23 mouse cellular contexts compared by ENCODE assay signal in genomic region chr6:29864926-29865325, GRCm38 (mm10).
"Had no signal": no experiment of that assay in that cellular context is flagged by ENCODE, and none has a peak within 500 bp of the region (broad histone marks: within the 10 kb centered on the region; RNA-seq: fewer than 3 reads in every experiment).

No protein-coding gene starts in this region.

- ATAC-seq: forebrain, postnatal 0 days; hindbrain, postnatal 0 days had no signal

- H3K4me3 ChIP-seq: heart, embryonic 10.5 days; heart, embryonic 12.5 days; hindbrain, embryonic 13.5 days; hindbrain, embryonic 15.5 days; kidney, embryonic 15.5 days; limb, embryonic 10.5 days; limb, embryonic 12.5 days had no signal

- H3K4me2 ChIP-seq: heart, embryonic 12.5 days; hindbrain, embryonic 13.5 days; hindbrain, embryonic 15.5 days; kidney, embryonic 15.5 days; limb, embryonic 12.5 days; liver, embryonic 11.5 days had no signal

- H3K9me3 ChIP-seq: heart, embryonic 10.5 days; heart, embryonic 12.5 days; hindbrain, embryonic 13.5 days; hindbrain, embryonic 15.5 days; kidney, embryonic 15.5 days; limb, embryonic 10.5 days had no signal

- H3K27me3 ChIP-seq: heart, embryonic 12.5 days; hindbrain, embryonic 13.5 days; hindbrain, embryonic 15.5 days; kidney, embryonic 15.5 days; limb, embryonic 12.5 days had no signal

- H3K27ac ChIP-seq: heart, embryonic 10.5 days; hindbrain, embryonic 13.5 days; hindbrain, embryonic 15.5 days; hindbrain, postnatal 0 days; kidney, embryonic 15.5 days; kidney, postnatal 0 days; limb, embryonic 10.5 days; limb, embryonic 12.5 days; liver, embryonic 14.5 days had no signal

- H3K9ac ChIP-seq: forebrain, postnatal 0 days; heart, embryonic 12.5 days; hindbrain, embryonic 13.5 days; hindbrain, embryonic 15.5 days; kidney, embryonic 15.5 days; limb, embryonic 12.5 days; liver, embryonic 14.5 days had no signal

- DNase-seq: forebrain, postnatal 0 days; gastrocnemius, postnatal 14 days; gastrocnemius, postnatal 36 days; heart, adult 18-20 months; heart, postnatal 10 days; heart, postnatal 36 days; kidney, adult 11 months; kidney, adult 8-10 months; kidney, postnatal 14 days; layer of hippocampus, adult 9-11 months; layer of hippocampus, postnatal 36 days; liver had no signal

- H3K4me1 ChIP-seq: hindbrain, embryonic 13.5 days; hindbrain, embryonic 15.5 days had no signal

- H3K36me3 ChIP-seq: hindbrain, embryonic 13.5 days; hindbrain, embryonic 15.5 days; kidney, embryonic 15.5 days had no signal
